Mouse (Mus musculus) myocyte (in vitro differentiated cells): ENCODE measurements around the gene Cntn2.

ENCODE experiments used
- E2F4 ChIP-seq: IDR thresholded peaks from one replicate; pipeline ENCODE4 v1.6.1; 2011; ENCODE audit warnings: mild to moderate bottlenecking, control low read depth, moderate library complexity; ENCODE audit not compliant: insufficient read depth
- MAX ChIP-seq: IDR thresholded peaks from one replicate; pipeline ENCODE4 v1.6.1; 2011; ENCODE audit warnings: low read depth, mild to moderate bottlenecking, control low read depth
- MYOD1 ChIP-seq, 3 experiments: IDR thresholded peaks; one replicate each; pipeline ENCODE4 v1.6.1; 2011; ENCODE audit warnings: control low read depth in 2 of 3, low read depth in 2 of 3, mild to moderate bottlenecking in 2 of 3, moderate library complexity in 1 of 3; ENCODE audit not compliant: insufficient read length in 2 of 3, control insufficient read depth in 1 of 3
- MYOG ChIP-seq, 3 experiments: IDR thresholded peaks; one replicate each; pipeline ENCODE4 v1.6.1; 2011; ENCODE audit warnings: control low read depth in 2 of 3, low read depth in 2 of 3, mild to moderate bottlenecking in 2 of 3; ENCODE audit not compliant: insufficient read length in 2 of 3, control insufficient read depth in 1 of 3, insufficient read depth in 1 of 3
- POLR2A ChIP-seq: IDR thresholded peaks from one replicate; pipeline ENCODE4 v1.6.1; 2011; ENCODE audit warnings: low read depth, mild to moderate bottlenecking, control low read depth, moderate library complexity; ENCODE audit not compliant: insufficient read length
- REST ChIP-seq: IDR thresholded peaks from one replicate; pipeline ENCODE4 v1.6.1; 2011; ENCODE audit warnings: mild to moderate bottlenecking, control low read depth, moderate library complexity; ENCODE audit not compliant: insufficient read depth, insufficient read length

DNA sequence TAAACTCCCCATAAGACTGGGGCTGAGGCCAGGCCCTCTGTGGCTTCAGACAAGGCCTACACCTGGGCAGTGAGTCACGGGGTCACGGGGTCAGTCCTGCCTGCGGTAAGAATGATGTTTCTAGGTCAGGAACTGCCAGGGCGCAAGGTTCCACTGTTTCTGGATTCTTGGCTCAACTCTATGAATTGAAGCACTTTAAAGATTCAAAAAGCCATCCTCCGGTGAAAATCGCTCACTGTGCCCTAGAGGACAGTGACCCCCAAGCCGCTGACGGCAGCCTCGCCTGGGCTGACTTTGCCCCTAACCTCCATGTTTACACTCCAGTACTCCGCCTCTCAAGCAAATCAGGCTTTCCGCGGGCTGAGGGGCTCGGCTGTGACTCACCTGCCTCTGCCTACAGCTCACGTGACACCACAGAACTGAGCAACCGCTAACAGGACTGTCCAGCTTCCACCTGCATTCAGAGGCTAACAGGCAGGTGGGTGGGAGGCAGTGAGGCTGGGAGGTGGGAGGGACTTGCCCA lies 43.7 kb upstream of the Cntn2 start:
- TF ChIP-seq MAX (no peak), E2F4 (no peak), POLR2A (no peak), MYOG (IDR thresholded peaks at IDR 0.05; ENCODE audit: control insufficient read depth in 1 of 3, insufficient read depth in 1 of 3, insufficient read length in 2 of 3, low read depth in 2 of 3) (no peak), MYOD1 (IDR thresholded peaks at IDR 0.05; ENCODE audit: control insufficient read depth in 1 of 3, insufficient read length in 2 of 3, low read depth in 2 of 3) (no peak), REST (no peak)
